Mouse (Mus musculus) testis, adult 2 months (tissue): ENCODE measurements around the gene Pcbp4. TPM values are rescaled to one million over a fixed set of nuclear protein-coding genes. Genes with fewer than 3 reads are reported as not detected.

Source experiments
- H3K27ac ChIP-seq: fragments of 200-500 bp; 2 replicates; pipeline ENCODE4 v1.5.1; 2012; ENCODE audit warnings: low read depth, low read length; ENCODE audit not compliant: control insufficient read depth, insufficient read depth
- H3K27me3 ChIP-seq: fragments of 200-500 bp; 2 replicates; pipeline ENCODE4 v1.6.1; 2012; ENCODE audit warnings: mild to moderate bottlenecking, low read length, moderate library complexity; ENCODE audit not compliant: control insufficient read depth, insufficient read depth
- H3K36me3 ChIP-seq: fragments of 200-500 bp; 2 replicates; pipeline ENCODE4 v1.6.1; 2012; ENCODE audit warnings: mild to moderate bottlenecking, low read length; ENCODE audit not compliant: control insufficient read depth, insufficient read depth
- H3K4me1 ChIP-seq: fragments of 200-500 bp; 2 replicates; pipeline ENCODE4 v1.6.1; 2012; ENCODE audit warnings: low read length; ENCODE audit not compliant: control insufficient read depth, insufficient read depth
- H3K4me3 ChIP-seq: fragments of 200-500 bp; 2 replicates; pipeline ENCODE4 v1.5.1; 2012; ENCODE audit warnings: low read depth, mild to moderate bottlenecking, low read length, moderate library complexity, mixed read lengths; ENCODE audit not compliant: control insufficient read depth
- CTCF ChIP-seq: fragments of 200-500 bp; IDR thresholded peaks from 2 replicates; pipeline ENCODE4 v1.5.1; 2012; ENCODE audit warnings: low read depth, mild to moderate bottlenecking, inconsistent platforms, low read length, moderate library complexity; ENCODE audit not compliant: control insufficient read depth, insufficient read depth, insufficient replicate concordance
- POLR2A ChIP-seq: fragments of 200-500 bp; IDR thresholded peaks from 2 replicates; pipeline ENCODE4 v1.6.1; 2012; ENCODE audit warnings: low read depth, mild to moderate bottlenecking, inconsistent platforms, low read length, moderate library complexity; ENCODE audit not compliant: control insufficient read depth
- polyA plus RNA-seq: library from polyadenylated mRNA; depleted of rRNA; stranded (reverse); fragments of >200 nt; gene quantifications from 2 replicates; pipeline ENCODE4 v1.2.3, GENCODE M21; 2012

The Pcbp4 gene
- polyA plus RNA-seq, 1 experiment, result 65.7 TPM

- Histone ChIP-seq H3K36me3 (no peaks in the 10 kb centered on the region), H3K27ac (no peak overlapping the region), H3K27me3 (no peaks in the 10 kb centered on the region), H3K4me1 (peaks cover 5% of the 10 kb centered on the region), H3K4me3 (peak overlapping the region; percentile 38; the same call in 1 of the 2 replicates)
- TF ChIP-seq CTCF (no peak), POLR2A (no peak)
Measured at GRCm38 (mm10) chr9:106412210-106412609, 40.9 kb upstream of the Pcbp4 start.

- no peak for TF ChIP-seq POLR2A
- no peak for TF ChIP-seq CTCF
- Histone ChIP-seq H3K4me3 (peak overlapping the region; percentile 77), H3K27ac (no peak overlapping the region), H3K27me3 (no peaks in the 10 kb centered on the region), H3K36me3 (no peaks in the 10 kb centered on the region), H3K4me1 (peaks cover 11% of the 10 kb centered on the region)
Measured at GRCm38 (mm10) chr9:106413606-106414005, 39.5 kb upstream of the Pcbp4 start.

GRCm38 (mm10) chr9:106416826-106417225 lies 36.3 kb upstream of the Pcbp4 start:
- TF ChIP-seq CTCF (no peak), POLR2A (no peak)
- no peaks in the 10 kb centered on the region for H3K27me3 ChIP-seq
- H3K4me3 ChIP-seq, result peak overlapping the region; percentile 19
- no peak overlapping the region for H3K27ac ChIP-seq
- no peaks in the 10 kb centered on the region for H3K36me3 ChIP-seq
- peaks cover 11% of the 10 kb centered on the region for H3K4me1 ChIP-seq

GRCm38 (mm10) chr9:106417841-106418625 lies 35.1 kb upstream of the Pcbp4 start:
- Histone ChIP-seq H3K27me3 (no peaks in the 10 kb centered on the region), H3K27ac (no peak overlapping the region), H3K36me3 (no peaks in the 10 kb centered on the region), H3K4me3 (peak overlapping the region; percentile 12; the same call in 1 of the 2 replicates), H3K4me1 (peaks cover 11% of the 10 kb centered on the region)
- TF ChIP-seq CTCF, result no peak
- TF ChIP-seq POLR2A, result no peak

GRCm38 (mm10) chr9:106420608-106421007 lies 32.5 kb upstream of the Pcbp4 start:
- peaks cover 11% of the 10 kb centered on the region for H3K4me1 ChIP-seq
- H3K4me3 ChIP-seq, result no peak overlapping the region
- H3K27me3 ChIP-seq, result no peaks in the 10 kb centered on the region
- H3K27ac ChIP-seq, result no peak overlapping the region
- TF ChIP-seq POLR2A, result no peak
- H3K36me3 ChIP-seq, result no peaks in the 10 kb centered on the region

GRCm38 (mm10) chr9:106421033-106421864 lies 31.8 kb upstream of the Pcbp4 start:
- Histone ChIP-seq H3K4me1 (peaks cover 11% of the 10 kb centered on the region), H3K27ac (no peak overlapping the region), H3K4me3 (no peak overlapping the region), H3K27me3 (no peaks in the 10 kb centered on the region), H3K36me3 (no peaks in the 10 kb centered on the region)
- TF ChIP-seq CTCF, result no peak
- TF ChIP-seq POLR2A, result no peak

- Histone ChIP-seq H3K27me3 (no peaks in the 10 kb centered on the region), H3K27ac (no peak overlapping the region), H3K36me3 (no peaks in the 10 kb centered on the region), H3K4me1 (peaks cover 11% of the 10 kb centered on the region), H3K4me3 (no peak overlapping the region)
- TF ChIP-seq POLR2A (no peak), CTCF (peak; percentile 79; the same call in 1 of the 2 replicates)
Measured at GRCm38 (mm10) chr9:106421865-106422160, 31.3 kb upstream of the Pcbp4 start.
